Mouse (Mus musculus) fat pad, adult 2 months (tissue): ENCODE results near the gene Mtrex.

Experiments
- DNase-seq: peaks from one replicate; pipeline ENCODE4 v3.0.0-alpha.2; 2011; ENCODE audit warnings: low read depth, low spot score; ENCODE audit errors: extremely low read depth

Mtrex gene

GRCm38 (mm10) chr13:112832589-112832988 is 94.6 kb downstream of the Mtrex start:
- no peak for DNase-seq

GRCm38 (mm10) chr13:112829619-112830018 is 97.6 kb downstream of the Mtrex start:
- no peak for DNase-seq

DNA sequence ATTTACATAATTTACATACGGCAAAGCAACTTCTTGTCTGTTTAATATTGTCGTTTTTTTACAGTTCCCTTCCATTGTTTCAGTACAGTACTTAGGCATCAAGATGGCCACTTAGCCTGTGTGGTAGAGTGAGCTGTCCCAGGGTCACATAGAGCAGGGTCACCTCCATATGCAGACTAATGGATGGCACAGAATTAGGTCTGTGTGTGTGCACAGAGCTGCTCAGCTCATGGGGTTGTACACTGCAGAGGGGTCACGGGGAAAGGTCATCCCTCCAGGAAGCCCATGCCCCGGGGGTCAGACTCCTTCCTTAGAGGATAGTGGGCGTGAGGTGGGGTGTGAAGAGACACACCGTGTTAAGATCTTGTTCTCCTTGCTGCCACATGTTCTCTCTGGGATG is 101.7 kb downstream of the Mtrex start:
- no peak for DNase-seq

DNA sequence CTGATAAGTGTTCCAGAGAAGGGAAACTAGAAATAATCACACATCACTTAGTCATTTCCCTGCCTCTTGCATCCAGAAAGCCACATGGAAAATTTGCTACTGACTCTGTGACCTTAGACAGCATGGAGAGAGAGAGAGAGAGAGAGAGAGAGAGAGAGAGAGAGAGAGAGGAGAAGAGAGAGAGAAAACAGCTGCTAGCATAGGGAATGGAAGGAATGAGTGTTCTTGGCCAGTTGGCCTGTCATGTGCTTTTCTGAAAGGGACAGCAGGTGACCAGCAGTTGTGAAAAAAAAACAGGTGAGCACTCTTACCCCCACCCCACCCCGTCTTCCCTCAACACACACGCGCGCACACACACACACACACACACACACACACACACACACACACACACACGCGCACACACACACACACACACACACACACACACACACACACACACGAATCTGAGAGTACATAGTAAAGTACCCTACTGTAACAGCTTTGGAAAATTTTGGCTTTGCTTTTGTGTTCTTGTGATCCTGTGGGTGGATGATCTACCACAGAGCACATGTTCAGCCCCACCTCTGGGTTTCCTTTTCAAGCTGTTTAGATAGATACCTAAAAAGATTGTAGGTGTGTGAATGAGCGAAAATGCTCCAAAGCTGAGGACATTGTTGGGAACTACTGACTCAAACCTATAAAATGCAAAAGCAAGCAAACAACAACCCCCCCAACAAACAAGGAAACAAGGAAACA is 103.1 kb downstream of the Mtrex start:
- DNase-seq, result no peak

- DNase-seq, result peak; percentile 49
Measured at GRCm38 (mm10) chr13:112823236-112823910, 103.8 kb downstream of the Mtrex start.

DNA sequence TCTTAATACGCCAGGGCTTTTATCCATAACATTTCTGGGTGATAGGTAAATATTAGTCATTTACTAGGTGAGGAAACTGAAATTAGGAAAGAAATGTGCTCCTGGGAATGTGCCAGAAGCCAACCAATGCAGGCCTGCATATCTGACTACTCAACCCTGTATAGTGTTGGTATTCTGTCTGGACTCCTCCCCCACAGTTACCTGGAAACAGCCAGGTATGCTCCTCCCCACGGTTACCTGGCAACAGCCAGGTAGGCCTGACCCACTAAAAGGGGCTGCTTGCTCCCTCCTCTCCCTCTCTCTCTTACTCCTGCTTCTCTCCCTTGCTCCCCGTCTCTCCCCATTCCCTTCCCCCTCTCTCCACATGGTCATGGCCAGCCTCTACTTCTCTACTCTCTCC is 104.8 kb downstream of the Mtrex start:
- DNase-seq, result no peak

DNA sequence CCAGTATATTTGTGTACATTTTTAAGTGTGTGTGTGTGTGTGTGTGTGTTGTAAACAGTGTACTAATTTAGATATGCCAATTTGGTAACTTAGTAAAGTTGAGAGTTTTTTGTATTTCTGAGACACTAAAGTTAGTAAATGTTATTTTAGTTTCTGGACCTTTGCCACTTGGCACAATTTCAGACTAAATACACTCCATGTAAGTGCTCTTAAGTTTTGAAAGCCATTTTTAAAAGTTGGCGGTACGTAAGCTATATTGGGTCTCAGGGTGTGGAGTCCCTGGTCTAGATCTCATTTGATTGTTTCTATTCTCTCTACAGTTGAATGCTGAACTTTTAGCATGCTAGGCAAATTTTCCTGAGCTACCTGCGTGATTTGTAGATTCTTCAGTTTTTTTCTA is 109.1 kb downstream of the Mtrex start:
- no peak for DNase-seq
